Comparison of ENCODE assay signal across 9 mouse cellular contexts in genomic region chr12:51001722-51002592, GRCm38 (mm10).
A peak's percentile ranks its signal among the peaks of the same experiment; 100 is the strongest.
DNase-seq lines count a peak whose midpoint lies in the region; ATAC-seq lines count a peak whose summit lies in the region.
"Had no signal": no experiment of that assay in that cellular context is flagged by ENCODE, and none has a peak within 500 bp of the region (broad histone marks: within the 10 kb centered on the region; RNA-seq: fewer than 3 reads in every experiment).

No protein-coding gene starts in this region.

- 26% methylated on average over 12 of the region's 12 CpGs for WGBS in heart, embryonic 11.5 days (ENCODE audit: insufficient replicate concordance)
- 16% methylated on average over 12 of the region's 12 CpGs for WGBS in limb, embryonic 12.5 days

- no peaks in the 10 kb centered on the region for H3K27me3 ChIP-seq in heart, embryonic 11.5 days (ENCODE audit: control insufficient read depth, insufficient read depth, low read length)
- 0 out of 2 replicates have a peak, but pooled peaks cover 6% of the 10 kb centered on the region for H3K27me3 ChIP-seq in limb, embryonic 12.5 days

- no peak overlapping the region for H3K9ac ChIP-seq in heart, embryonic 11.5 days (ENCODE audit: low read depth, low read length)
- no peak overlapping the region for H3K9ac ChIP-seq in limb, embryonic 12.5 days (replicated peaks)

- intact Hi-C loops in heart, postnatal 36 days (cut with DNase I) = no loop called here

- no peaks in the 10 kb centered on the region for H3K4me1 ChIP-seq in heart, embryonic 11.5 days (ENCODE audit: control insufficient read depth, insufficient read depth, low read length)
- peaks cover 32% of the 10 kb centered on the region for H3K4me1 ChIP-seq in limb, embryonic 12.5 days (replicated peaks)

- ATAC-seq in heart, embryonic 11.5 days (replicated peaks; ENCODE audit: insufficient number of reproducible peaks, low FRiP score, low TSS enrichment) = no peak
- ATAC-seq in limb, embryonic 12.5 days (ENCODE audit: insufficient number of reproducible peaks, insufficient read depth, low FRiP score, low TSS enrichment, low read depth) = no peak
- ATAC-seq in monocyte, adult 5-6 weeks (replicated peaks; ENCODE audit: insufficient number of reproducible peaks, low FRiP score, low TSS enrichment, poor library complexity, severe bottlenecking) = no peak

- H3K36me3 ChIP-seq in heart, embryonic 11.5 days (ENCODE audit: control insufficient read depth, insufficient read depth, low read length) = no peaks in the 10 kb centered on the region
- no peaks in the 10 kb centered on the region for H3K36me3 ChIP-seq in limb, embryonic 12.5 days

- DNase-seq in heart, postnatal 36 days = no peak
- DNase-seq in right cerebral cortex, postnatal 4 days = peak; percentile 46
- no peak for DNase-seq in right cerebral cortex, adult 2 months (ENCODE audit: low spot score in 2 of 2)
- DNase-seq in testis, postnatal 14 days (ENCODE audit: low spot score) = peak; percentile 34
- no peak for DNase-seq in adrenal gland, adult 18-20 months (ENCODE audit: low spot score in 2 of 2)
- DNase-seq: heart, postnatal 10 days had no signal

- no peak overlapping the region for H3K27ac ChIP-seq in heart, embryonic 11.5 days (ENCODE audit: low read depth, low read length)
- no peak overlapping the region for H3K27ac ChIP-seq in limb, embryonic 12.5 days

- H3K4me2 ChIP-seq in heart, embryonic 11.5 days = peak overlapping the region; percentile 29
- H3K4me2 ChIP-seq in limb, embryonic 12.5 days = peak overlapping the region; percentile 15; the same call in 1 of the 2 replicates

- no peak overlapping the region for H3K4me3 ChIP-seq in heart, embryonic 11.5 days (ENCODE audit: low read depth, low read length)
- H3K4me3 ChIP-seq in limb, embryonic 12.5 days (replicated peaks) = no peak overlapping the region

- no peaks in the 10 kb centered on the region for H3K9me3 ChIP-seq in heart, embryonic 11.5 days (replicated peaks; ENCODE audit: control insufficient read depth, low read length)
- H3K9me3 ChIP-seq in limb, embryonic 12.5 days = no peaks in the 10 kb centered on the region

Comparison
In these comparisons a context has a peak if more than half of its experiments do, and no peak if none do; other contexts are left out.
1. DNase-seq: peak in right cerebral cortex, postnatal 4 days (single experiment) and testis, postnatal 14 days (single experiment); none in heart, postnatal 36 days (0 of 2), right cerebral cortex, adult 2 months (0 of 2) and adrenal gland, adult 18-20 months (0 of 2).